Mouse (Mus musculus): ENCODE results near the gene Zc3h8. TPM values are rescaled to one million over a fixed set of nuclear protein-coding genes. Genes with fewer than 3 reads are reported as not detected.

The Zc3h8 gene
- polyA plus RNA-seq, 1 experiment from 2014 or later, result 9.3 TPM

DNA sequence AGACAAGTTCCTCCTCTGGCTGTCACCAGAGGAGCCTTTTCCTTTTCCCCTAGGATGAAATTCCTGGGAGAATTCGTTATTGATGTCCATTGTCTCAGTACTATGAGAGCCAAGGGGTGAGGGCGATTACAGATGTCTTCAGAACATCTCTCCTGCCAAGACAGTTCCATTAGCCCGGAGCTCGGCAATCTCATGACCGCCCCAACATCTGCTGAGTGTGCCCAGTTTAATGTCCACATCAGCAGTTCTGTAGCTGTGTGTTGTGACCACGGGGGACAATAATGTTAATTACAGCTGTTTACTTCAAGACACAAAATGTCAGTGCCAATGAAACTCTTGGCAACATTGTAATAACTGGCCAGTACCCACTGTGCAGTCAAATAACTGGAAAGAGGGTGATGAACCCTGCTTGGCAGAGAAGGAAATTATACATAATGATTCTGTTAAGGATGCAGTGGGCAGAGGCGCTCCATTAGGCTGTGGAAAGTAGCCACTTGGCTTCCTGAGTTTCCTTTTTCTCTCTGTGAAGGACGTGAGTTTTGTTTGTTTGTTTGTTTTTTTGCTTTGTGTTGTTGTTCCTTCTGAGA lies 58.6 kb downstream of the Zc3h8 start:
- Histone ChIP-seq H3K27me3 (no peaks in the 10 kb centered on the region), H3K9ac (no peak overlapping the region), H3K27ac (no peak overlapping the region), H3K4me2 (replicated peaks) (no peak overlapping the region), H3K36me3 (no peaks in the 10 kb centered on the region), H3K4me1 (peaks cover 4% of the 10 kb centered on the region; the same call in 1 of the 2 replicates), H3K4me3 (no peak overlapping the region), H3K9me3 (no peaks in the 10 kb centered on the region)
- ATAC-seq (ENCODE audit: low FRiP score, low read depth), result no peak
- WGBS, result 79% methylated on average over 8 of the region's 8 CpGs

DNA sequence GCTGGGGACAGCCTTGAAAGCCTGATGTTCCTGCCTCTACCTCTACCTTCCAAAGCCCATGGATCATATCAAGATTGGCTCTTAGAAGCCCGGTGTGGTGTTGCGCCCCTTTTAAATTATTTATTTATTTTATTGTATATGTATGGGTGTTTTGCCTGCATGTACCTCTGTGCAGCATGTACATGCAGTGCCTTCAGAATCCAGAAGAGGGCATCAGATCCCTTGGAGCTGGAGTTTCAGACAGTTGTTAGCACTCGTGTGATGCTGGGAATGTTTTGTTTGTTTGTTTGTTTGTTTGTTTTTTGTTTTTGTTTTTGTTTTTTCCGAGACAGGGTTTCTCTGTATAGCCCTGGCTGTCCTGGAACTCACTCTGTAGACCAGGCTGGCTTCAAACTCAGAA lies 62.6 kb downstream of the Zc3h8 start:
- WGBS, result 80% methylated on average over 4 of the region's 4 CpGs
- no peaks in the 10 kb centered on the region for H3K27me3 ChIP-seq
- H3K9me3 ChIP-seq, result no peaks in the 10 kb centered on the region
- H3K9ac ChIP-seq, result no peak overlapping the region
- no peak for ATAC-seq (ENCODE audit: low FRiP score, low read depth)
- no peak overlapping the region for H3K4me3 ChIP-seq
- H3K4me1 ChIP-seq, result no peaks in the 10 kb centered on the region
- H3K4me2 ChIP-seq (replicated peaks), result no peak overlapping the region
- H3K36me3 ChIP-seq, result no peaks in the 10 kb centered on the region
- no peak overlapping the region for H3K27ac ChIP-seq

Small RNA genes lying within 50 kb of the gene (microRNA-seq; reads per million reads assigned to microRNA genes)
- gene Gm22859, result not detected

Other genes starting within 250 kb of the Zc3h8 start
- 13.1 and 15.6 TPM in 2 replicates for gene Mertk, start 245.1 kb downstream of the Zc3h8 start, polyA plus RNA-seq (2015; fragmentation: Nextera tagmentation; extraction: Ambion mirVana)
- 31.3 and 33.8 TPM in 2 replicates for gene Tmem87b, start 126.0 kb downstream of the Zc3h8 start, polyA plus RNA-seq (2015; fragmentation: Nextera tagmentation; extraction: Ambion mirVana)
- 6.3 and 7.3 TPM in 2 replicates for gene Fbln7, start 81.1 kb downstream of the Zc3h8 start, polyA plus RNA-seq (2015; fragmentation: Nextera tagmentation; extraction: Ambion mirVana)
- 1.9 and 2.0 TPM in 2 replicates for gene Zc3h6, start 23.3 kb upstream of the Zc3h8 start, polyA plus RNA-seq (2015; fragmentation: Nextera tagmentation; extraction: Ambion mirVana)
- gene Gm10762, start 23.6 kb upstream of the Zc3h8 start, polyA plus RNA-seq (2015; fragmentation: Nextera tagmentation; extraction: Ambion mirVana), result 21.3 and 21.5 TPM in 2 replicates
- gene Vinac1, start 104.1 kb upstream of the Zc3h8 start, polyA plus RNA-seq (2015; fragmentation: Nextera tagmentation; extraction: Ambion mirVana), result 0.09 and 0.14 TPM in 2 replicates
- gene Ttl, start 121.9 kb upstream of the Zc3h8 start, polyA plus RNA-seq (2015; fragmentation: Nextera tagmentation; extraction: Ambion mirVana), result 19.4 and 22.0 TPM in 2 replicates
- 28.6 and 30.4 TPM in 2 replicates for gene Polr1b, start 156.9 kb upstream of the Zc3h8 start, polyA plus RNA-seq (2015; fragmentation: Nextera tagmentation; extraction: Ambion mirVana)
- gene Chchd5, start 185.6 kb upstream of the Zc3h8 start, polyA plus RNA-seq (2015; fragmentation: Nextera tagmentation; extraction: Ambion mirVana), result 29.1 and 30.1 TPM in 2 replicates